Mouse (Mus musculus) cerebellum, adult 11 months (tissue): ENCODE measurements around the gene Ciao1.
"Not testable (repeated sequence)": the region's sequence is repeated elsewhere in the genome, so short reads cannot be mapped to it uniquely, and the experiment has no call there.

Source experiments
- DNase-seq: peaks from one replicate; pipeline ENCODE4 v3.0.0; 2022

The Ciao1 gene

DNA sequence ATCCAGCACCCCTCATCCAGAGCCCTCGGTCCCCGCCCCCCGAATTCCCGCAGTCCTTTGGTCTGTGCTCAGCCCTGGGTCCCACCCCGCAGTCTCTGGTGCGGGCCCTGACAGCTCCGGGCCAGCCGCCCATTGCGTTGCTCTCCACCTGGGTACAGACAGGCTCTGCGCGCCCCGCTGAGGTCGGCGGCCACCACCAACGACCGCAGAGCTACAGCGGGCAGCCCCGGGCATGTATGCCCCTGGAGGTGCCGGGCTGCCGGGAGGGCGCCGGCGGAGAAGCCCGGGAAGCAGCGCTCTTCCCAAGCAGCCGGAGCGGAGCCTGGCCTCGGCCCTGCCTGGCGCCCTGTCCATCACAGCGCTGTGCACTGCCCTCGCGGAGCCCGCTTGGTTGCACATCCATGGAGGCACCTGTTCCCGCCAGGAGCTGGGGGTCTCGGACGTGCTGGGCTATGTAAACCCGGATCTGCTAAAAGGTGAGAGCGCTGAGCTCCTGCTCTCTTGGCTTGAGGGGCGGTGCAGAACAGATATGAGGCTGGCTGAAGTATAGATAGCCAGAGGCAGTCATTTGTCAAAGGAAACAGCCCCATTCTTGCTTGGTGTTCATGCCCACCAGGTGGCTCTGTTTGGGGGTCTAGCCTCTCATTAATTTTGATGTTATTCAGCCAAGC lies 853 bp upstream of the Ciao1 start:
- peak; percentile 59 for DNase-seq

DNA sequence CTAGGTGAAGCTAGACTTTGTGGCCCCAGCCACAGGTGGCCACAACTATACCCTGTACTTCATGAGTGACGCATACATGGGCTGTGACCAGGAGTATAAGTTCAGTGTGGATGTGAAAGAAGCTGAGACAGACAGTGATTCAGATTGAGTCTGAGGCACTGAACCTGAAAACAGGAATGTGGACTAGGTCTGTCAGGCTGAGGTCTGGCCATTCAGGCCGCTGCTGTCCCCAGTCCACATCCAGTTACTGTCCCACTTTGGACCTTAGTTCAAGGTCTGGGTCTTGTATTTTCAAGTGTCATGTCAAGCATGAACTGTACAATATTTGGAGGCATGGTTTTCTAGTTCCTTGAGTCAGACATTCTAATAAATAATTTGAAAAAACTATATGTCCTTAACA lies 7.6 kb downstream of the Ciao1 start:
- no peak for DNase-seq

GRCm38 (mm10) chr2:127237897-127238610 lies 9.6 kb downstream of the Ciao1 start:
- DNase-seq: no peak

GRCm38 (mm10) chr2:127225261-127225660 lies 22.4 kb downstream of the Ciao1 start:
- no peak for DNase-seq

DNA sequence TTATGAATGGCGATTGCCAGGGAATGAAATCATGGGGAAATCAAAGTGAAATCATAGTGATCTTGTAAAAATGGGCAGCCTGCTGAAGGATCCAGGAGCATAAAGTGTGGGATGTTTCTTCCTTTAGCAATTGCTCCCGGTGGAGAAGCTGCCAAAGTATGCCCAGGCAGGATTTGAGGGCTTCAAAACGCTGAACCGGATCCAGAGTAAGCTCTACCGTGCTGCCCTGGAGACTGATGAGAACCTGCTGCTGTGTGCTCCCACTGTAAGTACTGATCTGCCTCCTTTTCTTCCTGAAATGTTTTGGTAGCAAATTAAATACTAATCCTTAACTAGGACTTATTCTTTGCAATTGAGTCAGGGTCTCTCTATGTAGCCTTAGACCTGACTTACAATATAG lies 29.9 kb downstream of the Ciao1 start:
- DNase-seq: no peak

DNA sequence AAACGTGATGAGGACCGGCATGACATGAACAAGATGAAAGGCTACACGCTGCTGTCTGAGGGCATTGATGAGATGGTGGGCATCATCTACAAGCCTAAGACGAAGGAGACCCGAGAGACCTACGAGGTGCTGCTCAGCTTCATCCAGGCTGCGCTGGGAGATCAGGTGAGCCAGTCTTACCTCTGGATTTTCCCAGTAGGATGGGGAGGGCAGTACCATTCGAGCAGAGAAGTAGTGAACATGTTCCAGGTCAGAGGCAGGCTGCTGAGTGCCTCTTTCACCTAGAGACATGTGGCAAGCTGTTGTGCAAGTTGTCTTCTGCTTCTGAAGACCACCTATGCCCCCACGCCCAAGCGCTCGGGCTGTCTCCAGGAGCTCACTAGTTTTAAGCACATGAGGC lies 36.9 kb downstream of the Ciao1 start:
- no peak for DNase-seq

- DNase-seq: no peak
Measured at GRCm38 (mm10) chr2:127208452-127208769, 39.2 kb downstream of the Ciao1 start.

DNA sequence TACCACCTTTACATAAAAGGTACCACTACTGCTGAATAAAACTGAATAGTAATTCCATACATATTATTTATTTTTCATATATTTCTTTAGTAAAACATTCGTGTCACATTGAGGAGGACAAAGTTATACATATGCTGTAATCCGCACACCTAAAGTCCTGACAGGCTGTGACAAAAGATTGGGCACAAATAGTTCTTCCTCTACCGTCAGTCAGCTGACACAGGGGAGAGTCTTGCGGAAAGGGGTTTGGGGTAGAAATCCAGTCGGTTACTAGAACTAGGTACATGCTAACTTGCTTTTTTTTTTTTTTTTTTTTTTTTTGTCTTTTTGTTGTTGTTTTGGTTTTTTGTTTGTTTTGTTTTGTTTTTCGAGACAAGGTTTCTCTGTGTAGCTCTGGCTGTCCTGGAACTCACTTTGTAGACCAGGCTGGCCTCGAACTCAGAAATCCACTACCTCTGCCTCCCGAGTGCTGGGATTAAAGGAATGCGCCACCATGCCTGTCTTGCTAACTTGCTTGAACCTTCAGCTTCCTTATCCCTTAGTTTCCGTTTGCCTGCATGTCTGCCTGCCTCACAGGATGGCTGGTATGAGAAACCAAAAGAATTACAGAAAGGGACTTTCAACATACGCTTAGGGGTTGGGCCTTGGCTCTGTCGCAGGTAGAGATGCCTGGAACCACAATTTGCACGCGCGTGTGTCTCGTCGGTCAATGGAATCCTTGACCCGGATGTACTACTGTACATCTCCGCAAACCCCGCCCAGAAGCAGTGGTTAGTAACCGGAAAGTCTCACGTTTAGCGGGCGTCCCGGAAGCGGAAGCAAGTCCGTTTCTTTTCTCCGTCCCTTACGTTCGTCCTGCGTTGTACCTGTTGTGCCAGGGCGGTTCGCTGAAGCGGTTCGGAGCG lies 39.8 kb downstream of the Ciao1 start, which contains the start of the genes 1810024B03Rik and Snrnp200:
Gene 1810024B03Rik, minus strand, starts transcription at position 734 of the 905 bp plus-strand sequence.
Gene Snrnp200, plus strand, starts transcription at position 840 of the 905 bp plus-strand sequence.
- peak; percentile 95 for DNase-seq

DNA sequence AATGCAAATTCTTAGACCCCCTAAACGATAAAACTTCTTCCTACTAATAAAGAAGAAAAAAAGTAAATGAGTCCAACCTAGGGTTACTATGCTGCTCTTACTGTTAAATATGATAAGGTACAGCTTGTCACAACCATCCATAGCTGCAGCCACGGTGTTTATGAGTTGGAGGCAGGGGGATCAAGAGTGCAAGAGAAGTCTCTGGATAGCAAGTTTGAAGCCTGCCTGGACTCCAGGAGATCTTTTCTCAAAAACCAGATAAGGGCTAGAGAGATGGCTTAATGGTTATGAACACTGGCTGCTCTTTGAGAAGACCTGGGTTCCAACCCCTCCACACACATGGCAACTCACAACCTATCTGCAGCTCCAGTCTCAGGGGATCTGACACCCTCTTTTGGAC lies 40.7 kb downstream of the Ciao1 start:
- no peak for DNase-seq

- not testable (repeated sequence) for DNase-seq
Measured at GRCm38 (mm10) chr2:127205936-127206335, 41.7 kb downstream of the Ciao1 start.

DNA sequence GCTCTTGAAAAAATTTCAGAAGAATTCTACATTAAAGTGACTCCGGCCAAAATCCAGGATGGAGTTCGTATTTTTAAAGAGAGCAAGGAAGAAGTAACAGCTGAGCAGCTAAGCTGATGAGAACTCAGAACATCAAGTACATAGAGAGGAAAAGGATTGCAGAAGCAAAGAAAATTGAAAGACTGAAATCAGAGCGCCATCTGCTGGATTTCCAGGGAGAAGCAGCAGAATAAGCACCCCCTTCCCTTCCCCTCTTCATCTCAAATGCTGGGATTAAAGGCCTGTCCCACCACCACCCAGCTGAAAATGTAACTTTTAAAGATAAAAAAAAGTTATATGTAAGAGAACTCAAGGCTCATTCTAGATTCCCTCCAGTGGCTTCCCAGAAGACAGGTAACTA lies 42.7 kb downstream of the Ciao1 start:
- peak; percentile 41 for DNase-seq
